Mouse (Mus musculus) thymus, adult 2 months (tissue): ENCODE data around the gene Ell.

Experiments
- CTCF ChIP-seq: fragments of 200-500 bp; IDR thresholded peaks from 2 replicates; pipeline ENCODE4 v1.5.1; 2012; ENCODE audit warnings: mild to moderate bottlenecking, control low read depth, low read length, moderate library complexity, borderline replicate concordance; ENCODE audit not compliant: control insufficient read depth, poor library complexity, insufficient read depth; ENCODE audit errors: extremely low read depth
- POLR2A ChIP-seq: fragments of 200-500 bp; IDR thresholded peaks from 2 replicates; pipeline ENCODE4 v1.6.1; 2012; ENCODE audit warnings: mild to moderate bottlenecking, low read length, control low read depth, moderate library complexity; ENCODE audit not compliant: control insufficient read depth, poor library complexity, insufficient read depth; ENCODE audit errors: extremely low read depth

- TF ChIP-seq CTCF (no peak), POLR2A (no peak)
These were observed 4.0 kb upstream of the Ell start for GRCm38 (mm10) chr8:70535221-70535620.
